Mouse (Mus musculus) macrophage (primary cell): ENCODE results near the gene Fam163a. TPM values are rescaled to one million over a fixed set of nuclear protein-coding genes. Genes with fewer than 3 reads are reported as not detected.

Experiments used
- H3K27ac ChIP-seq: fragments of 350-480 bp; formaldehyde crosslinking; 2 replicates; pipeline ENCODE4 v1.9.0; 2021
- H3K36me3 ChIP-seq: fragments of 350-480 bp; formaldehyde crosslinking; 2 replicates; pipeline ENCODE4 v1.9.0; 2021; ENCODE audit errors: inconsistent target
- H3K4me3 ChIP-seq: fragments of 350-480 bp; formaldehyde crosslinking; 2 replicates; pipeline ENCODE4 v1.9.0; 2021; ENCODE audit errors: inconsistent target
- H3K79me2 ChIP-seq: fragments of 350-480 bp; formaldehyde crosslinking; 2 replicates; pipeline ENCODE4 v1.9.0; 2021; ENCODE audit errors: inconsistent target
- WGBS: methylation state at CpG from one replicate; pipeline ENCODE4 v1.1.7; 2026; ENCODE audit warnings: inconsistent platforms; ENCODE audit not compliant: missing documents; 5-methylcytosine and 5-hydroxymethylcytosine counted together
- polyA plus RNA-seq: library from polyadenylated mRNA; stranded (reverse); fragments of 250-400 nt; gene quantifications from 3 replicates; pipeline ENCODE4 v1.2.4, GENCODE M21; 2018; ENCODE audit warnings: inconsistent platforms

The Fam163a gene
- polyA plus RNA-seq, 1 experiment from 2014 or later = not detected

- H3K79me2 ChIP-seq = no peaks in the 10 kb centered on the region
- no peak overlapping the region for H3K4me3 ChIP-seq
- H3K27ac ChIP-seq = no peak overlapping the region
- 90% methylated on average over 11 of the region's 11 CpGs for WGBS
- no peaks in the 10 kb centered on the region for H3K36me3 ChIP-seq
These were observed 25.0 kb downstream of the Fam163a start for GRCm38 (mm10) chr1:156179875-156180274.

DNA sequence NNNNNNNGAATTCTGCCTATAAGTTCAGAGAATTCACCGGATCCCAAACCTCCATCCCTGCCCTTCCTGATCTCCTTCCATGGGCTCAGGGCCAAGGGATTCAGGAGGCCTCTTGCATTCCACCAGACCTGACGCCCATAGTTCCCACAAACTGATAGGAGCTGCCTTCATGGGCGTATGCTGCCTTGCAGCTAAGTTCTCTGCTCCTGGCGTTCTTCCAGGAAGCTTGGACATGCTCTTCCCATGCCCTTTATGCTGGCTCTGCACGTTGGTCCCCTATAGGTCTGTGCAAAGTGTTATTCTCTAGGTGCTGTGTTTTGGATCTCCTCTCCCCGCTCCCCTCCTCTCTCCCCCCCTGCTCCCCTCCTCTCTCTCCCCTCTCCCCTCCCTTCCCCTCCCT, 36.1 kb downstream of the Fam163a start:
- no peaks in the 10 kb centered on the region for H3K79me2 ChIP-seq
- no peak overlapping the region for H3K27ac ChIP-seq
- WGBS = 64% methylated on average over 6 of the region's 6 CpGs
- no peak overlapping the region for H3K4me3 ChIP-seq
- H3K36me3 ChIP-seq = no peaks in the 10 kb centered on the region

- Histone ChIP-seq H3K4me3 (no peak overlapping the region), H3K27ac (no peak overlapping the region), H3K36me3 (no peaks in the 10 kb centered on the region), H3K79me2 (no peaks in the 10 kb centered on the region)
- WGBS = 85% methylated on average over 3 of the region's 3 CpGs
These were observed 88.1 kb downstream of the Fam163a start for GRCm38 (mm10) chr1:156116770-156117169.

- Histone ChIP-seq H3K27ac (no peak overlapping the region), H3K4me3 (no peak overlapping the region), H3K79me2 (no peaks in the 10 kb centered on the region), H3K36me3 (no peaks in the 10 kb centered on the region)
- WGBS = 69% methylated on average over 8 of the region's 8 CpGs
These were observed 90.8 kb downstream of the Fam163a start for GRCm38 (mm10) chr1:156113884-156114499.

DNA sequence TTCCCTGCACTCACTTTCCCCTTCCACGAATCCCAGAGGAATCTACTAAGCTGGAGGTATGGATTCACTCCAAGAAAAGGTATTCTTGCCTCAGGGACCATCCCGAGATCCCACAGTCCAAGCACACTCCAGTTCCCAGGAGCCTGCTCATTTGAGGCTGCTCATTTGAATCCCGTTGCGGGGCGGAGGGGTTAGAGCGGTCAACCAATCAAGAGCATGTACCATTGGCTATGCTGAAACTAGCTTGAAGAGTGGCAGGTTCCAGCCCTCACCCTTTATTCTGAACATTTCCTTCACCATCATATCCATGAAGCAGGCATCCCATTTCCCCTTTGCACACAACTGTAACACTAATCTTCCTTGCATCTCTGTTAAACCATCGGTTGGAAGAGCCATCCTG, 92.7 kb downstream of the Fam163a start:
- no peak overlapping the region for H3K27ac ChIP-seq
- H3K36me3 ChIP-seq = no peaks in the 10 kb centered on the region
- 85% methylated on average over 7 of the region's 7 CpGs for WGBS
- no peak overlapping the region for H3K4me3 ChIP-seq
- H3K79me2 ChIP-seq = no peaks in the 10 kb centered on the region

DNA sequence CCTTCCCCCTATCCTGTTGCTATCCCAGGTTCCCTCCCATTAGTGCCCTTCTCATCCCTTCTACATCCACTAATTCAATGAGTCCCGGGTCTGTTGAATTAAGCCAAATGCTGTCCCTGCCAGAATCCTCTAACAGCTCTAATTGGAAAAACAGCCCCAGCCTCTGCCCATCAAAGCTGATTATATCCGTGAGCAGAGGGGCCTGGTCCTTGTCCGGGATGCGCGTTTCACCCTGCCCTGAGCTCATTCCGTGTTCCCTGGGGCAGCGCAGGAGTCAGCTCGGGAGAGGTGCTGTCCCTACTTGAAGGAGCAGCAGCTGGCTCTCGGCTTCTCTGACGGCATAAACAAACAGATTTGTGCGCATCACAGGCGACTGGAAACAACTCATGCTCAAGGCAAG, 93.1 kb downstream of the Fam163a start:
- H3K27ac ChIP-seq = no peak overlapping the region
- H3K36me3 ChIP-seq = no peaks in the 10 kb centered on the region
- no peaks in the 10 kb centered on the region for H3K79me2 ChIP-seq
- 92% methylated on average over 12 of the region's 12 CpGs for WGBS
- no peak overlapping the region for H3K4me3 ChIP-seq

DNA sequence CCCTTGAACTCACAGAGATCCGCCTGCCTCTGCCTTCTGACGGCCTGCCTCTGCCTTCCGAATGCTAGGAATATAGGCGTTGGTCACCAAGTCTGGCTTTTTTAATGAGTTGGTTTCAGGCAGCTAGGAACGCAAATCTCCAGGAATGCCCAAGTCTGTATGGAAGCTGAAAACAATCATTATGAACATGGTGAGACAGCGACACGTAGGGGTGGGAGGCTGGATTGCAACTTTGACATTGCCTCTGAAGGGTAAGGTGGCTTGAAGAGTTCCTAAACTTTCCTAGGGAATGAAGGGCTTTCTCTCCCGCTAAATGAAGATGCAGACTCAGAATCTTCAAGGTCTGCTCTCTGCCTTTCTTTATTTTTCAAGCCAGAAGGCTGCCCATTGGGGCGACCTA, 93.7 kb downstream of the Fam163a start:
- H3K36me3 ChIP-seq = no peaks in the 10 kb centered on the region
- 91% methylated on average over 9 of the region's 9 CpGs for WGBS
- H3K27ac ChIP-seq = no peak overlapping the region
- H3K4me3 ChIP-seq = no peak overlapping the region
- H3K79me2 ChIP-seq = no peaks in the 10 kb centered on the region

GRCm38 (mm10) chr1:156108400-156108799, 96.4 kb downstream of the Fam163a start:
- 2% methylated on average over 10 of the region's 10 CpGs for WGBS
- H3K4me3 ChIP-seq = no peak overlapping the region
- no peaks in the 10 kb centered on the region for H3K79me2 ChIP-seq
- H3K36me3 ChIP-seq = no peaks in the 10 kb centered on the region
- H3K27ac ChIP-seq = no peak overlapping the region

DNA sequence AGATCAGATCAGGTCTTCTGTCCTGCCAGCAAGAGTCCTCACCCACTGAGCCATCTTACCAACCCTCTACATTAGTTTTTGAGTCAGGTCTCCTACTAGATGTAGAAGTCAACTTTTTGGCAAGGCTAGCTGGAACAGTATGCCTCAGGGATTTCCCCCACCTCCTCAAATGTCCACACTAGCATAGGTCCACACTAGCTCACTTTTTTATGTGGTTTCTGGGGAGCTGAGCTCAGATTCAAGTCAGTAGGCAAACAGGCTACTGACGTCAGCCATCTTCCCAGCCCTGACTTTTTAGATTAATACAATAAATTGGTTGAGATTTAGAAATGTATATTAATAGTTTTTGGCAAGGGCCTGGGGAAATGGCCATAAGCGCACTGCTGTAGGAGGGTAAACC, 97.4 kb downstream of the Fam163a start:
- H3K79me2 ChIP-seq = no peaks in the 10 kb centered on the region
- 97% methylated on average over 2 of the region's 2 CpGs for WGBS
- H3K27ac ChIP-seq = no peak overlapping the region
- H3K4me3 ChIP-seq = no peak overlapping the region
- no peaks in the 10 kb centered on the region for H3K36me3 ChIP-seq

DNA sequence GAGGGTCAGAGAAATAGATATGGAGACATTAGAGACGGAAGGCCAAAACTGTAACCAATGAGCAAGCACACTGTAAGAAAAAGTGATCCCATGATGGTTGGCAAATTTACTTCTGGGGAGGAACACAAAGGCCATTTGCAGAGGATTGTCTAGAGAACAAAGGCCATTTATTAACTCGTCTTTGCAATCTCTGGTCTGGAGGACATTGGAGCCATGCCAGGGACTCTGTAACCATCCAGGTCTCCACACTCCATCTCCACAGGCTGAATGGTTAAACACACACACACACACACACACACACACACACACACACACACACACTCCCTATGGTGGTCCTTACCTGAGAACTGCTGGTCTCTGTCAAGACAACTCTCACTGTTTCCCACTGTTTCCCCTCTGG, 99.4 kb downstream of the Fam163a start:
- Histone ChIP-seq H3K4me3 (no peak overlapping the region), H3K79me2 (no peaks in the 10 kb centered on the region)

GRCm38 (mm10) chr1:156103763-156104162, 101.1 kb downstream of the Fam163a start:
- H3K27ac ChIP-seq = no peak overlapping the region
- H3K4me3 ChIP-seq = no peak overlapping the region
- no peaks in the 10 kb centered on the region for H3K79me2 ChIP-seq
- no peaks in the 10 kb centered on the region for H3K36me3 ChIP-seq
- 71% methylated on average over 2 of the region's 2 CpGs for WGBS

More for the DNA sequence above, 99.4 kb downstream of the Fam163a start:
- no peaks in the 10 kb centered on the region for H3K36me3 ChIP-seq
- no peak overlapping the region for H3K27ac ChIP-seq
- WGBS = 100% methylated on average over 2 of the region's 2 CpGs

DNA sequence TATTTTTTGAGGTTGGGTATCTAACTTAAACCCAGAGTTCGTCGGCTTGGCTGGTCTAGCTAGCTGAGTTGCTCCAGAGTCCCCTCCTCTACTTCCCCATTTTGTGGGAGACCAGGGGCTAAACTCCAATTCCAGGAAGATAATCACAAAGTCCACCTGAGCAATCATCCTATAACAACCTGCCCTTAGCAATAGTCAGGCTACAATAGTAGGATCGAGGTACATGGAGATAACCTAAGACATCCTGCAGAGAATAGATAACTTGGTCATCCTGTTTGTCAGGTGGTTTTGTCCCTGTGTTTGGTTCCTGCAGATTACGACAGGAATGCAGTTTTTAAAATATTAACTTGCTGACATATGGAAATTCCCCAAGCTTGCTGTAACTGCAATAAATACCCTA, 113.0 kb downstream of the Fam163a start:
- no peaks in the 10 kb centered on the region for H3K79me2 ChIP-seq
- H3K36me3 ChIP-seq = no peaks in the 10 kb centered on the region
- H3K4me3 ChIP-seq = no peak overlapping the region
- WGBS = 56% methylated on average over 4 of the region's 4 CpGs
- H3K27ac ChIP-seq = no peak overlapping the region

- Histone ChIP-seq H3K27ac (no peak overlapping the region), H3K79me2 (no peaks in the 10 kb centered on the region), H3K36me3 (no peaks in the 10 kb centered on the region), H3K4me3 (no peak overlapping the region)
- WGBS = 90% methylated on average over 4 of the region's 4 CpGs
These were observed 114.8 kb downstream of the Fam163a start for GRCm38 (mm10) chr1:156090042-156090441.

DNA sequence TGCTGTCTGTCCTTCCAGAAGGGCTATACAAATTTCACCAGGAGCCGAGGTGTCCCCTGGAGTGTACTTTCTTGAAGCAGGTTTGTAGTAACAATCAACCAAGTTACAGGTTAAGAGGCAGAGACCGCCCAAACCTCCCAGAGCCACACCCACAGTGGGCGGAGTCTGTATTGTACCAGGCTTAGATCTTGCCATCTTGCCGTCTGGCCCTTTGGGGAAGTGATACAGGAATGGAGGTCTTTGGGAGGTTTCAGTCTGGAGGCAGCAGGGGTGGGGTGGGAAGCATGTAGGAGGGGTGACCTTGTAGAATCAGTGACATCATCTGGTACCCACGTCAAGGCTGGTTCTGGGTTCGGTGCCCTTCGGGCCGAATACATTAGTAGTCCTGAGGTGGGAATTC, 115.3 kb downstream of the Fam163a start:
- 71% methylated on average over 8 of the region's 8 CpGs for WGBS
- Histone ChIP-seq H3K27ac (no peak overlapping the region), H3K79me2 (no peaks in the 10 kb centered on the region), H3K4me3 (no peak overlapping the region), H3K36me3 (no peaks in the 10 kb centered on the region)

- no peak overlapping the region for H3K27ac ChIP-seq
- no peaks in the 10 kb centered on the region for H3K79me2 ChIP-seq
- H3K36me3 ChIP-seq = no peaks in the 10 kb centered on the region
- WGBS = 36% methylated on average over 5 of the region's 5 CpGs
- no peak overlapping the region for H3K4me3 ChIP-seq
These were observed 117.2 kb downstream of the Fam163a start for GRCm38 (mm10) chr1:156087586-156087985.

- 59% methylated on average over 5 of the region's 5 CpGs for WGBS
These were observed 119.1 kb downstream of the Fam163a start for GRCm38 (mm10) chr1:156085770-156086169.

More at GRCm38 (mm10) chr1:156085770-156086169, 119.1 kb downstream of the Fam163a start:
- Histone ChIP-seq H3K4me3 (no peak overlapping the region), H3K79me2 (no peaks in the 10 kb centered on the region), H3K27ac (no peak overlapping the region), H3K36me3 (no peaks in the 10 kb centered on the region)
